Mouse (Mus musculus): ENCODE data around the gene Fgfr4.

Gene Fgfr4

GRCm38 (mm10) chr13:55211221-55212010 lies 59.0 kb downstream of the Fgfr4 start:
- peak; percentile 84 to 96 for DNase-seq

GRCm38 (mm10) chr13:55212011-55212360 lies 59.5 kb downstream of the Fgfr4 start:
- DNase-seq = peak; percentile 64 to 83

- peak; percentile 62 to 75 for DNase-seq
These were observed 60.1 kb downstream of the Fgfr4 start for GRCm38 (mm10) chr13:55212361-55213137.

- no peak for DNase-seq
These were observed 60.8 kb downstream of the Fgfr4 start for GRCm38 (mm10) chr13:55213138-55213806.
